Mouse (Mus musculus) kidney, adult 2 months (tissue): ENCODE results near the gene Ccdc171.

ENCODE experiments used
- CTCF ChIP-seq: fragments of 200-500 bp; conservative IDR thresholded peaks from 2 replicates; pipeline ENCODE4 v1.5.1; 2011; ENCODE audit warnings: low read depth, mild to moderate bottlenecking, control low read depth, low read length, moderate library complexity, mixed read lengths; ENCODE audit not compliant: insufficient read depth, insufficient read length
- POLR2A ChIP-seq: fragments of 200-500 bp; IDR thresholded peaks from one replicate; pipeline ENCODE4 v1.6.1; 2011; ENCODE audit warnings: low read depth, low read length, control low read depth

DNA sequence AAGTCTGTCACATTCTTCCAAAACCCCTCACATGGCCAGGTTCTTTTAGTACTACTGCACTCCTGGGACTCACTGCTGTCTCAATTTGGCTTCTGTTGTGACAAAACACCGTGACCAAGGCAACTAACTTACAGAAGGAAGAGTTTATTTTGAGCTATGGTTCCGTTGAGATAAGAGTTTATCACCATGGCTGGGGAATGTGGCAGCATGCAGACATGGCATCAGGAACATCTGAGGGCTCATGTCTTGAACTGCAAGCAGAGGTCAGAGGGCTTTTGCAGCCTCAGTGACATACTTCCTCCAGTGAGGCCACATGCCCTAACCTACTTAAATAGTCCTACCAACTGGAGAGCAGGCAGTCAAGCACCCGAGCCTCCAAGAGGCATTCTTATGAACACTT, 51.0 kb downstream of the Ccdc171 start:
- no peak for TF ChIP-seq CTCF
- TF ChIP-seq POLR2A, result no peak
